Mouse (Mus musculus) heart, adult 2 months (tissue): ENCODE data around the gene 1700047I17Rik2. TPM values are rescaled to one million over a fixed set of nuclear protein-coding genes. Genes with fewer than 3 reads are reported as not detected.
"Not testable (repeated sequence)": the region's sequence is repeated elsewhere in the genome, so short reads cannot be mapped to it uniquely, and the experiment has no call there.

Source experiments
- DNase-seq, 2 experiments: peaks; one replicate each; pipeline ENCODE4 v3.0.0; 2021
- H3K27ac ChIP-seq: fragments of 200-600 bp; 2 replicates; pipeline ENCODE4 v1.8.1; 2022
- H3K27me3 ChIP-seq: fragments of 200-500 bp; 2 replicates; pipeline ENCODE4 v1.6.1; 2012; ENCODE audit warnings: mild to moderate bottlenecking, low read length, inconsistent platforms, mixed read lengths; ENCODE audit not compliant: control insufficient read depth, insufficient read depth
- H3K36me3 ChIP-seq: fragments of 200-500 bp; 2 replicates; pipeline ENCODE4 v1.6.1; 2012; ENCODE audit warnings: low read length, inconsistent platforms; ENCODE audit not compliant: control insufficient read depth, insufficient read depth
- H3K4me1 ChIP-seq: fragments of 200-500 bp; 2 replicates; pipeline ENCODE4 v1.6.1; 2011; ENCODE audit warnings: low read length; ENCODE audit not compliant: control insufficient read depth, insufficient read depth
- H3K4me3 ChIP-seq: fragments of 200-600 bp; 2 replicates; pipeline ENCODE4 v1.8.1; 2022
- H3K79me2 ChIP-seq: fragments of 200-500 bp; replicated peaks from 2 replicates; pipeline ENCODE4 v1.6.1; 2012; ENCODE audit warnings: mild to moderate bottlenecking, inconsistent platforms, low read length, moderate library complexity, mixed read lengths; ENCODE audit not compliant: control insufficient read depth, insufficient read depth
- H3K9ac ChIP-seq: fragments of 200-500 bp; 2 replicates; pipeline ENCODE4 v1.6.1; 2012; ENCODE audit warnings: low read depth, mild to moderate bottlenecking, control low read depth, inconsistent platforms, low read length, mixed read lengths
- WGBS: fragments of 180-500 bp; shearing (Covaris S2); methylation state at CpG from one replicate; pipeline ENCODE4 v1.1.7; 2018; 5-methylcytosine and 5-hydroxymethylcytosine counted together
- intact Hi-C: fragments of 180-260 bp; cut with DNase I; formaldehyde crosslinking; loops from one replicate; pipeline ENCODE4 v1.15.1; 2025
- long read RNA-seq: library from polyadenylated mRNA; stranded (forward); transcript quantifications from one replicate; pipeline ENCODE4 v2.0.0, GENCODE M21; 2021
- polyA plus RNA-seq: library from polyadenylated mRNA; depleted of rRNA; stranded (reverse); fragments of >200 nt; gene quantifications from 2 replicates; pipeline ENCODE4 v1.2.3, GENCODE M21; 2012; rRNA removed
- total RNA-seq, 2 experiments: library from RNA; stranded (reverse); gene quantifications; 2 replicates each; pipeline ENCODE4 v1.2.3; 2021

1700047I17Rik2 gene
- total RNA-seq (1 to 10 TPM; 1.2 to 5.4 TPM), polyA plus RNA-seq (1.7 TPM in 1 of 2 replicates, not detected in the other)
- long read RNA-seq, transcript 1700047I17Rik2-201 (5 exons, 3,863 nt): major isoform, 9 of 13 reads
- long read RNA-seq, partial matches to known transcripts: 1 of 13 reads
- long read RNA-seq, other reads (novel, unspliced or antisense): 3 of 13 reads

- H3K9ac ChIP-seq, H3K4me1 ChIP-seq, DNase-seq, H3K27ac ChIP-seq, H3K27me3 ChIP-seq, H3K36me3 ChIP-seq, H3K4me3 ChIP-seq, intact Hi-C loops, H3K79me2 ChIP-seq: not testable (repeated sequence)
- no CpG with 5 or more reads among the region's 40 CpGs for WGBS
Measured at GRCm38 (mm10) chr12:55199306-55199705, at the start of gene 1700047I17Rik2. TSS of gene 1700047I17Rik2 (plus strand) at chr12:55199592.

- H3K27me3 ChIP-seq, H3K79me2 ChIP-seq, H3K36me3 ChIP-seq, intact Hi-C loops, H3K27ac ChIP-seq, H3K4me1 ChIP-seq, DNase-seq, H3K9ac ChIP-seq: not testable (repeated sequence)
- H3K4me3 ChIP-seq: peak within 1 kb of the TSS; percentile 36; the same call in 1 of the 2 replicates
- no CpG with 5 or more reads among the region's 57 CpGs for WGBS
Measured at GRCm38 (mm10) chr12:55154559-55155448, 44.6 kb upstream of the 1700047I17Rik2 start, which contains the start of gene Srp54b. TSS of gene Srp54b (plus strand) at chr12:55155104.

- H3K36me3 ChIP-seq, H3K27ac ChIP-seq, H3K27me3 ChIP-seq, H3K9ac ChIP-seq, DNase-seq, intact Hi-C loops, H3K4me1 ChIP-seq, H3K79me2 ChIP-seq: not testable (repeated sequence)
- peak overlapping the region; percentile 36; the same call in 1 of the 2 replicates for H3K4me3 ChIP-seq
- WGBS: 0% methylated on average over 12 of the region's 24 CpGs
Measured at GRCm38 (mm10) chr12:55155449-55155783, 44.0 kb upstream of the 1700047I17Rik2 start.

GRCm38 (mm10) chr12:55167034-55167557 is 32.3 kb upstream of the 1700047I17Rik2 start:
- H3K27me3 ChIP-seq, H3K79me2 ChIP-seq, H3K36me3 ChIP-seq, H3K4me3 ChIP-seq, H3K9ac ChIP-seq, DNase-seq, H3K4me1 ChIP-seq, intact Hi-C loops, H3K27ac ChIP-seq: not testable (repeated sequence)
- WGBS: no CpG with 5 or more reads among the region's 7 CpGs

- H3K9ac ChIP-seq, H3K4me3 ChIP-seq, DNase-seq, H3K79me2 ChIP-seq, H3K27me3 ChIP-seq, H3K4me1 ChIP-seq, intact Hi-C loops, H3K27ac ChIP-seq, H3K36me3 ChIP-seq: not testable (repeated sequence)
- no CpG with 5 or more reads among the region's 8 CpGs for WGBS
Measured at GRCm38 (mm10) chr12:55187686-55188085, 11.7 kb upstream of the 1700047I17Rik2 start.

GRCm38 (mm10) chr12:55189127-55189526 is 10.3 kb upstream of the 1700047I17Rik2 start:
- DNase-seq, H3K36me3 ChIP-seq, H3K79me2 ChIP-seq, intact Hi-C loops, H3K9ac ChIP-seq, H3K27me3 ChIP-seq, H3K4me1 ChIP-seq, H3K27ac ChIP-seq, H3K4me3 ChIP-seq: not testable (repeated sequence)
- no CpG with 5 or more reads among the region's 5 CpGs for WGBS

- H3K27ac ChIP-seq, DNase-seq, H3K79me2 ChIP-seq, H3K4me3 ChIP-seq, H3K9ac ChIP-seq, intact Hi-C loops, H3K27me3 ChIP-seq, H3K36me3 ChIP-seq, H3K4me1 ChIP-seq: not testable (repeated sequence)
- WGBS: no CpG with 5 or more reads among the region's 18 CpGs
Measured at GRCm38 (mm10) chr12:55199799-55200198, 407 bp downstream of the 1700047I17Rik2 start.

- DNase-seq, H3K9ac ChIP-seq, H3K27me3 ChIP-seq, intact Hi-C loops, H3K79me2 ChIP-seq, H3K4me1 ChIP-seq, H3K36me3 ChIP-seq, H3K27ac ChIP-seq, H3K4me3 ChIP-seq: not testable (repeated sequence)
- WGBS: no CpG with 5 or more reads among the region's 6 CpGs
Measured at GRCm38 (mm10) chr12:55212944-55213343, 13.6 kb downstream of the 1700047I17Rik2 start.

GRCm38 (mm10) chr12:55229626-55230519 is 30.5 kb downstream of the 1700047I17Rik2 start, which contains the start of gene Srp54c:
TSS of gene Srp54c (plus strand) at chr12:55230168.
- H3K4me3 ChIP-seq: peak within 1 kb of the TSS; percentile 41; the same call in 1 of the 2 replicates
- H3K4me1 ChIP-seq, intact Hi-C loops: not testable (repeated sequence)

More at GRCm38 (mm10) chr12:55229626-55230519, 30.5 kb downstream of the 1700047I17Rik2 start, which contains the start of gene Srp54c:
- not testable (repeated sequence) for H3K27ac ChIP-seq, H3K36me3 ChIP-seq, H3K27me3 ChIP-seq, DNase-seq, H3K79me2 ChIP-seq
- no CpG with 5 or more reads among the region's 57 CpGs for WGBS
- 0 out of 2 replicates have a peak within 1 kb of the TSS, but pooled peaks have one; percentile 34 for H3K9ac ChIP-seq
